Mouse (Mus musculus): Measurements from ENCODE around the gene 1700018B08Rik. TPM values are rescaled to one million over a fixed set of nuclear protein-coding genes. Genes with fewer than 3 reads are reported as not detected.

The 1700018B08Rik gene
- total and polyA plus RNA-seq, 2 experiments = not detected

- Histone ChIP-seq H3K27ac (replicated peaks; ENCODE audit: insufficient read depth, low read depth, low read length) (no peak overlapping the region), H3K4me3 (ENCODE audit: insufficient read depth, low read depth, low read length) (no peak overlapping the region), H3K27me3 (ENCODE audit: control insufficient read depth, insufficient read depth, low read length) (no peaks in the 10 kb centered on the region), H3K9ac (ENCODE audit: low read depth, low read length) (no peak overlapping the region), H3K36me3 (ENCODE audit: control insufficient read depth, insufficient read depth, low read length) (no peaks in the 10 kb centered on the region), H3K79me2 (ENCODE audit: control insufficient read depth, insufficient read depth, low read length) (no peaks in the 10 kb centered on the region), H3K4me1 (ENCODE audit: control insufficient read depth, insufficient read depth, low read length) (no peaks in the 10 kb centered on the region)
- no peak for DNase-seq (ENCODE audit: extremely low read depth, low read depth, low spot score)
- no peak for TF ChIP-seq POLR2A (IDR thresholded peaks at IDR 0.05; ENCODE audit: extremely low read depth, insufficient read depth, low read length)
- WGBS = 88% methylated on average over 6 of the region's 6 CpGs
Observed at GRCm38 (mm10) chr8:121497621-121498020, 46.5 kb downstream of the 1700018B08Rik start.

GRCm38 (mm10) chr8:121491633-121492032 lies 52.5 kb downstream of the 1700018B08Rik start:
- H3K27ac ChIP-seq (replicated peaks; ENCODE audit: insufficient read depth, low read depth, low read length) = no peak overlapping the region
- H3K27me3 ChIP-seq (ENCODE audit: control insufficient read depth, insufficient read depth, low read length) = no peaks in the 10 kb centered on the region
- H3K9ac ChIP-seq (ENCODE audit: low read depth, low read length) = no peak overlapping the region
- no peak for TF ChIP-seq CTCF (IDR thresholded peaks at IDR 0.05; ENCODE audit: low read depth, low read length)
- DNase-seq (ENCODE audit: extremely low read depth, low read depth, low spot score) = no peak
- H3K4me3 ChIP-seq (ENCODE audit: insufficient read depth, low read depth, low read length) = no peak overlapping the region
- H3K79me2 ChIP-seq (ENCODE audit: control insufficient read depth, insufficient read depth, low read length) = no peaks in the 10 kb centered on the region
- no peaks in the 10 kb centered on the region for H3K36me3 ChIP-seq (ENCODE audit: control insufficient read depth, insufficient read depth, low read length)
- no peaks in the 10 kb centered on the region for H3K4me1 ChIP-seq (ENCODE audit: control insufficient read depth, insufficient read depth, low read length)
- WGBS = 64% methylated on average over 9 of the region's 9 CpGs

DNA sequence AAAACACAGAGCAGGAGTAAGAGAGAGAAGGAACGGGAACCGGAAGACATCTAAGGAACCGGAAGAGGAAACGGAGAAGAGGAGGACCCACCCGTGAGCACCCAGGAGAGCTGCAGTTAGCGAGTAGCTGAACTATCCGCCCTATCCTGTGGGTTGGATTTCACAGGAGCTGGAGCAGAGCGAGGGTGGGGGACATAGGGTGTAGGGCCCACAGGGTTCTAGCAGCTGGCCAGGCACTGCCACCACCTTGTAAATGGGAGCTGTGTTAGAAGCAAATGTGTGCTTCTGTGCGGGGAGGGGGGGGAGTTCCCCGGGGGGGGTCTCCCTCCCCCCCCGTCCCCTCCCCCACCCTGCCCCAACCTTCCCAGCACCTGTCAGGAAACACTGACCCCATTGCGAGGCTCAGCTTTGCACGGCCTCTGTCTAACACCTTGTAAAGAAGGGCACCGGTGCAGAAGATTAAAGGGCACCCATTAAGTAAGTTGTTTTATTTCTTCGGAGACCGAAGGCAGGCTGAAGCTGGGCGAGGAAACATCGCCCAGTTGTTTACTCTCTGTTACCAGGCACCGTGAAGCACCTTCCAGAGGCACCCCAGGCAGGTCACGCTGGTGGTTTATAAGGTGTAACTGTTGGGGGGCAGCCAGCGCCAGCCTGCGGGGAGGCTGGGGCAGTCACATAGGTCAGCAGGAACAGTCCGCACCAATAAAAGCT lies 59.9 kb downstream of the 1700018B08Rik start:
- WGBS = 60% methylated on average over 23 of the region's 23 CpGs
- H3K9ac ChIP-seq (ENCODE audit: low read depth, low read length) = no peak overlapping the region
- no peak overlapping the region for H3K27ac ChIP-seq (replicated peaks; ENCODE audit: insufficient read depth, low read depth, low read length)
- H3K27me3 ChIP-seq (ENCODE audit: control insufficient read depth, insufficient read depth, low read length) = no peaks in the 10 kb centered on the region
- H3K4me3 ChIP-seq (ENCODE audit: insufficient read depth, low read depth, low read length) = no peak overlapping the region
- H3K4me1 ChIP-seq (ENCODE audit: control insufficient read depth, insufficient read depth, low read length) = no peaks in the 10 kb centered on the region
- no peak for DNase-seq (ENCODE audit: extremely low read depth, low read depth, low spot score)
- TF ChIP-seq CTCF (IDR thresholded peaks at IDR 0.05; ENCODE audit: low read depth, low read length) = no peak
- TF ChIP-seq POLR2A (IDR thresholded peaks at IDR 0.05; ENCODE audit: extremely low read depth, insufficient read depth, low read length) = no peak
- no peaks in the 10 kb centered on the region for H3K36me3 ChIP-seq (ENCODE audit: control insufficient read depth, insufficient read depth, low read length)
- no peaks in the 10 kb centered on the region for H3K79me2 ChIP-seq (ENCODE audit: control insufficient read depth, insufficient read depth, low read length)

Other genes with a start within 250 kb of the 1700018B08Rik start
- gene Fbxo31, start 34.5 kb upstream of the 1700018B08Rik start, total RNA-seq (2014; rRNA removed) = 25.1 and 35.9 TPM in 2 replicates
- 23.0 and 26.5 TPM in 2 replicates for gene Fbxo31, start 34.5 kb upstream of the 1700018B08Rik start, polyA plus RNA-seq (2012; rRNA removed)
- gene Map1lc3b, start 46.0 kb upstream of the 1700018B08Rik start, total RNA-seq (2014; rRNA removed) = 61.9 and 79.7 TPM in 2 replicates
- 45.9 and 48.2 TPM in 2 replicates for gene Map1lc3b, start 46.0 kb upstream of the 1700018B08Rik start, polyA plus RNA-seq (2012; rRNA removed)
- gene Zcchc14, start 108.6 kb upstream of the 1700018B08Rik start, total RNA-seq (2014; rRNA removed) = 9.2 and 14.8 TPM in 2 replicates
- 13.0 and 15.6 TPM in 2 replicates for gene Zcchc14, start 108.6 kb upstream of the 1700018B08Rik start, polyA plus RNA-seq (2012; rRNA removed)
- not detected in 2 replicates for gene Jph3, start 185.3 kb upstream of the 1700018B08Rik start, total RNA-seq (2014; rRNA removed)
- not detected in 2 replicates for gene Jph3, start 185.3 kb upstream of the 1700018B08Rik start, polyA plus RNA-seq (2012; rRNA removed)

All from liver, adult 2 months (tissue).